Mouse (Mus musculus): ENCODE measurements around the gene Ttc28. TPM values are rescaled to one million over a fixed set of nuclear protein-coding genes. Genes with fewer than 3 reads are reported as not detected.

Gene Ttc28
- total and polyA plus RNA-seq, 3 experiments = 1.1 to 1.8 TPM; not detected in 1

- H3K4me1 ChIP-seq (ENCODE audit: control insufficient read depth in 1 of 2, insufficient read depth in 2 of 2, low read length in 2 of 2) = no peaks in the 10 kb centered on the region
- no peak overlapping the region for H3K27ac ChIP-seq (ENCODE audit: control insufficient read depth, low read depth, low read length)
- no peaks in the 10 kb centered on the region for H3K9me3 ChIP-seq (replicated peaks; ENCODE audit: insufficient read depth, low read length)
- TF ChIP-seq NRF1 (IDR thresholded peaks at IDR 0.05; ENCODE audit: insufficient read depth, low read depth, low read length, poor library complexity, severe bottlenecking) (no peak), TAL1 (IDR thresholded peaks at IDR 0.05; ENCODE audit: low read length) (no peak), ETS1 (IDR thresholded peaks at IDR 0.05; ENCODE audit: low read depth, low read length) (no peak), SIN3A (IDR thresholded peaks at IDR 0.05; ENCODE audit: low read length) (no peak), USF2 (IDR thresholded peaks at IDR 0.05; ENCODE audit: borderline replicate concordance in 1 of 2, insufficient read depth in 1 of 2, low read depth in 1 of 2, low read length in 2 of 2) (no peak), ZNF384 (IDR thresholded peaks at IDR 0.05; ENCODE audit: low read depth, low read length) (no peak), EP300 (IDR thresholded peaks at IDR 0.05; ENCODE audit: low read depth in 1 of 2, low read length in 2 of 2) (no peak), POLR2A (IDR thresholded peaks at IDR 0.05; ENCODE audit: control insufficient read depth in 1 of 2, insufficient read depth in 1 of 2, low read depth in 1 of 2, low read length in 2 of 2, poor library complexity in 1 of 2) (no peak), POLR2AphosphoS5 (IDR thresholded peaks at IDR 0.05; ENCODE audit: borderline replicate concordance, low read depth, low read length) (no peak), RCOR1 (IDR thresholded peaks at IDR 0.05; ENCODE audit: low read depth, low read length) (no peak)
- no peaks in the 10 kb centered on the region for H3K79me2 ChIP-seq (ENCODE audit: control insufficient read depth, insufficient read depth, low read length, poor library complexity)
- no peak overlapping the region for H3K9ac ChIP-seq (ENCODE audit: control insufficient read depth, low read depth, low read length, poor library complexity, severe bottlenecking)
- no peaks in the 10 kb centered on the region for H3K36me3 ChIP-seq (ENCODE audit: control insufficient read depth in 1 of 2, insufficient read depth in 2 of 2, low read length in 2 of 2)
- no peak overlapping the region for H3K4me3 ChIP-seq (ENCODE audit: control insufficient read depth in 1 of 2, insufficient read depth in 1 of 2, low read depth in 2 of 2, low read length in 2 of 2)
- DNase-seq (ENCODE audit: low read depth, low spot score) = no peak
- H3K27me3 ChIP-seq (ENCODE audit: control insufficient read depth in 1 of 2, insufficient read depth in 2 of 2, low read length in 2 of 2) = no peaks in the 10 kb centered on the region
Measured at GRCm38 (mm10) chr5:111057084-111057483, 177.5 kb downstream of the Ttc28 start.

- Histone ChIP-seq H3K4me3 (ENCODE audit: control insufficient read depth in 1 of 2, insufficient read depth in 1 of 2, low read depth in 2 of 2, low read length in 2 of 2) (no peak overlapping the region), H3K79me2 (ENCODE audit: control insufficient read depth, insufficient read depth, low read length, poor library complexity) (no peaks in the 10 kb centered on the region), H3K36me3 (ENCODE audit: control insufficient read depth in 1 of 2, insufficient read depth in 2 of 2, low read length in 2 of 2) (no peaks in the 10 kb centered on the region), H3K9ac (ENCODE audit: control insufficient read depth, low read depth, low read length, poor library complexity, severe bottlenecking) (no peak overlapping the region), H3K27ac (ENCODE audit: control insufficient read depth, low read depth, low read length) (no peak overlapping the region), H3K4me1 (ENCODE audit: control insufficient read depth in 1 of 2, insufficient read depth in 2 of 2, low read length in 2 of 2) (no peaks in the 10 kb centered on the region), H3K9me3 (replicated peaks; ENCODE audit: insufficient read depth, low read length) (no peaks in the 10 kb centered on the region), H3K27me3 (ENCODE audit: control insufficient read depth in 1 of 2, insufficient read depth in 2 of 2, low read length in 2 of 2) (no peaks in the 10 kb centered on the region)
- DNase-seq (ENCODE audit: low read depth, low spot score) = no peak
- TF ChIP-seq MAFK (IDR thresholded peaks at IDR 0.05; ENCODE audit: borderline replicate concordance, low read depth, low read length) (no peak), ZMIZ1 (IDR thresholded peaks at IDR 0.05; ENCODE audit: low read depth, low read length) (no peak), KAT2A (conservative IDR thresholded peaks at IDR 0.05; ENCODE audit: low read depth, low read length) (no peak), NELFE (IDR thresholded peaks at IDR 0.05; ENCODE audit: low read depth, low read length) (no peak), GABPA (IDR thresholded peaks at IDR 0.05; ENCODE audit: low read depth, low read length) (no peak), TAL1 (IDR thresholded peaks at IDR 0.05; ENCODE audit: low read length) (no peak), POLR2AphosphoS2 (IDR thresholded peaks at IDR 0.05; ENCODE audit: low read length) (no peak), GATA1 (IDR thresholded peaks at IDR 0.05; ENCODE audit: low read depth, low read length) (no peak), ETS1 (IDR thresholded peaks at IDR 0.05; ENCODE audit: low read depth, low read length) (no peak), SIN3A (IDR thresholded peaks at IDR 0.05; ENCODE audit: low read length) (no peak), RCOR1 (IDR thresholded peaks at IDR 0.05; ENCODE audit: low read depth, low read length) (no peak), E2F4 (IDR thresholded peaks at IDR 0.05; ENCODE audit: borderline replicate concordance, low read depth, low read length) (no peak), CTCF (IDR thresholded peaks at IDR 0.05 in 2 of 3, conservative IDR thresholded peaks at IDR 0.05 in 1 of 3; ENCODE audit: control insufficient read depth in 1 of 3, insufficient read depth in 1 of 3, low read depth in 2 of 3, low read length in 3 of 3, poor library complexity in 1 of 3, severe bottlenecking in 1 of 3) (no peak), TCF12 (IDR thresholded peaks at IDR 0.05; ENCODE audit: low read depth, low read length) (no peak), TBP (IDR thresholded peaks at IDR 0.05; ENCODE audit: low read depth, low read length) (no peak), CHD1 (IDR thresholded peaks at IDR 0.05; ENCODE audit: low read depth, low read length) (no peak), MAX (IDR thresholded peaks at IDR 0.05; ENCODE audit: low read length) (no peak), MYB (IDR thresholded peaks at IDR 0.05; ENCODE audit: low read depth, low read length) (no peak)
Measured at GRCm38 (mm10) chr5:111058401-111059139, 179.0 kb downstream of the Ttc28 start.

Measured in MEL (cell line).